Mouse (Mus musculus) forebrain, embryonic 13.5 days (tissue): ENCODE measurements around the gene Noct. TPM values are rescaled to one million over a fixed set of nuclear protein-coding genes. Genes with fewer than 3 reads are reported as not detected.

Experiments used
- ATAC-seq: fragments of 200-750 bp; cut with Nextera tagmentation; 2 replicates; pipeline ENCODE4 v1.8.0; 2017
- H3K27ac ChIP-seq: fragments of 300-500 bp; sonication (generic); 2 replicates; pipeline ENCODE4 v1.5.1; 2015; ENCODE audit warnings: inconsistent platforms, mild to moderate bottlenecking, moderate library complexity
- H3K27me3 ChIP-seq: fragments of 300-500 bp; sonication (generic); 2 replicates; pipeline ENCODE4 v1.6.1; 2015; ENCODE audit warnings: mild to moderate bottlenecking, inconsistent platforms
- H3K36me3 ChIP-seq: fragments of 300-500 bp; sonication (generic); 2 replicates; pipeline ENCODE4 v1.6.1; 2015; ENCODE audit warnings: mild to moderate bottlenecking, inconsistent platforms; ENCODE audit not compliant: poor library complexity, severe bottlenecking
- H3K4me1 ChIP-seq: fragments of 300-500 bp; sonication (generic); 2 replicates; pipeline ENCODE4 v1.6.1; 2015; ENCODE audit warnings: inconsistent platforms
- H3K4me2 ChIP-seq: fragments of 300-500 bp; sonication (generic); 2 replicates; pipeline ENCODE4 v1.6.1; 2015; ENCODE audit warnings: inconsistent platforms, mild to moderate bottlenecking, moderate library complexity
- H3K4me3 ChIP-seq: fragments of 300-500 bp; sonication (generic); 2 replicates; pipeline ENCODE4 v1.5.1; 2015; ENCODE audit warnings: mild to moderate bottlenecking, inconsistent platforms
- H3K9ac ChIP-seq: fragments of 300-500 bp; sonication (generic); 2 replicates; pipeline ENCODE4 v1.6.1; 2015; ENCODE audit warnings: mild to moderate bottlenecking, inconsistent platforms
- H3K9me3 ChIP-seq: fragments of 300-500 bp; sonication (generic); replicated peaks from 2 replicates; pipeline ENCODE4 v1.6.1; 2016; ENCODE audit warnings: inconsistent platforms
- WGBS: fragments of 180-500 bp; shearing (Covaris S2); methylation state at CpG from one replicate; pipeline ENCODE4 v1.1.7; 2015; 5-methylcytosine and 5-hydroxymethylcytosine counted together
- microRNA-seq: library from miRNA; unstranded; fragments of <30 nt; microRNA quantifications from one replicate; pipeline ENCODE4, GENCODE M21; 2016
- polyA plus RNA-seq: library from polyadenylated mRNA; unstranded; fragments of >200 nt; fragmentation: Nextera tagmentation; extraction: Ambion mirVana; gene quantifications from 2 replicates; pipeline ENCODE4 v1.2.1, GENCODE M21; 2015

The Noct gene
- polyA plus RNA-seq, 1 experiment from 2014 or later, result 13.4 TPM

DNA sequence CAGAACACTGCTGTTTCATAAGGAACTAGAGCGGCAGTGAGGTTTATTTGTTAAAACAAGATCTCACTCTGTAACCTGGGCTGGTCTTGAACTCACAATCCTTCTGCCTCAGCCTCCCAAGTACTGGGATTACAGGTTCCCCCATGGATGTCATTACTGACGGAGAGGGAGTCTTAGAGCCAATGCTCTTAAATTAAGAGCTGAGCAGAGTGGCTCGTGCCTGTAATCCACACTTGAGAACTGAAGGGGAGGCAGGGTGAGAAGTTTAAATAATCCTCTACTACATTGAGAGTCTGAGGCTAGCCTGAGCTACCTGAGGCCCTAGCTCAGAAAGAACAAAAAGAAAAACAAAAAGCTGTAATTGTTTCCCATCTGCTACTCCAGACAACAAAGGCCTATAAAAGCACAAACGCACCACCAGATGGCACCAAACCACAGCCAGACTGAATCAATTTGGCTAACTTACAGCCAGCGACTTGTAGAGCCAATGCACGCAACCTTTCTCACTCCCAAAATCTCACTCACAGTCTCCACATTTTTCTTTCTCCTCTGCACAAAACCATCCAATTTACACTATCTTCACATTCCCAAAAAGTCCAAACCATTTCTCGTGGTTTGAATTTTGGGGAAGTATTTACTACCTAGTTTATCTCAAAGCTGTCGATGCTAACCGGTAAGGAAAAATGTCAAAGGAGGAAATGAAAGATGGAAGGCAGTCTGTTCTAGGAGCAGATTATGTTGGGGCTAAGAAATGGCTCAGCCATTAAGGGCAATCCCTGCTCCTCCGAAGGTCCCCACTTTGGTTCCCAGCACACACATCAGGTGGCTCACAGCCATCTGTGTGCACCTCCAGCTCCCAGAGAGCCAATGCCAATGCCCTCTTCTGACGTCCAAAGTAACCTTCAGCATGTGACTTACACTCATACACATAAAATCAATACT is 64.9 kb downstream of the Noct start:
- Histone ChIP-seq H3K9ac (no peak overlapping the region), H3K36me3 (peaks cover 26% of the 10 kb centered on the region), H3K4me1 (no peaks in the 10 kb centered on the region), H3K27ac (peak overlapping the region; percentile 57), H3K4me3 (no peak overlapping the region), H3K27me3 (no peaks in the 10 kb centered on the region), H3K9me3 (no peaks in the 10 kb centered on the region), H3K4me2 (no peak overlapping the region)
- ATAC-seq, result peak; percentile 82
- 55% methylated on average over 11 of the region's 11 CpGs for WGBS

- Histone ChIP-seq H3K9ac (no peak overlapping the region), H3K4me1 (peaks cover 4% of the 10 kb centered on the region; the same call in 1 of the 2 replicates), H3K27me3 (no peaks in the 10 kb centered on the region), H3K9me3 (no peaks in the 10 kb centered on the region), H3K27ac (no peak overlapping the region), H3K4me3 (no peak overlapping the region), H3K4me2 (no peak overlapping the region), H3K36me3 (peaks cover 25% of the 10 kb centered on the region)
- no peak for ATAC-seq
- WGBS, result 37% methylated on average over 2 of the region's 2 CpGs
Observed at GRCm38 (mm10) chr3:51294251-51294650, 70.0 kb downstream of the Noct start.

GRCm38 (mm10) chr3:51295225-51295624 is 71.0 kb downstream of the Noct start:
- H3K9me3 ChIP-seq, result no peaks in the 10 kb centered on the region
- 72% methylated on average over 2 of the region's 2 CpGs for WGBS
- H3K27ac ChIP-seq, result no peak overlapping the region

DNA sequence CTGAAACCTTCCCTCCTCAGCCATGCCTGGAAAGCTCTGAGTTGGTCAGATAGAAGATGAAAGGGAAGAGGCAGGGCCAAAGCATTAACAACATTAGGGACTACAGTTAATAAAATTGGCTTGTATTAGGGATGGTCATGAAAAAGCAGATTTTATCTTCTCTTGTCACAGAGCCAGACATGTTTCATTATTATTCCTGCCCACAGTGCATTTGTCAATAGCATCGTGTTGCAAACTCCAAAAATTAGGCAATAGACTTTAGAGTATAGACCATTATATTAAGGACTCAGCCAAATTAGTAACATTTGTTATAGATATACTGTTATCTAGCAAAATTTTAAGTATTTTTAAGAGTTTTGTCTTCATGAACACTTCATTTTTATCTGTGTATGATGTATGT is 72.5 kb downstream of the Noct start:
- peaks cover 33% of the 10 kb centered on the region for H3K36me3 ChIP-seq
- WGBS, result 85% methylated on average over 1 of the region's 1 CpGs
- no peaks in the 10 kb centered on the region for H3K9me3 ChIP-seq
- H3K4me1 ChIP-seq, result peaks cover 4% of the 10 kb centered on the region; the same call in 1 of the 2 replicates
- H3K27me3 ChIP-seq, result no peaks in the 10 kb centered on the region
- no peak overlapping the region for H3K4me3 ChIP-seq
- ATAC-seq, result no peak
- no peak overlapping the region for H3K27ac ChIP-seq
- no peak overlapping the region for H3K4me2 ChIP-seq
- no peak overlapping the region for H3K9ac ChIP-seq

More at GRCm38 (mm10) chr3:51295225-51295624, 71.0 kb downstream of the Noct start:
- no peak overlapping the region for H3K9ac ChIP-seq
- no peaks in the 10 kb centered on the region for H3K27me3 ChIP-seq
- peaks cover 4% of the 10 kb centered on the region; the same call in 1 of the 2 replicates for H3K4me1 ChIP-seq
- H3K4me3 ChIP-seq, result no peak overlapping the region
- H3K4me2 ChIP-seq, result no peak overlapping the region
- H3K36me3 ChIP-seq, result peaks cover 25% of the 10 kb centered on the region
- ATAC-seq, result no peak

Small RNA genes lying within 50 kb of the gene (microRNA-seq; reads per million reads assigned to microRNA genes)
- gene Gm24282, result not detected

Other genes with a start within 250 kb of the Noct start
- gene Elf2, start 116.2 kb downstream of the Noct start, polyA plus RNA-seq, result 55.9 and 60.1 TPM in 2 replicates
- 1.5 and 2.2 TPM in 2 replicates for gene Mgarp, start 172.3 kb downstream of the Noct start, polyA plus RNA-seq
- gene Ndufc1, start 184.5 kb downstream of the Noct start, polyA plus RNA-seq, result 798 and 924 TPM in 2 replicates
- gene Naa15, start 190.7 kb downstream of the Noct start, polyA plus RNA-seq, result 59.8 and 60.5 TPM in 2 replicates